Mouse (Mus musculus): ENCODE measurements around the gene Krba1. TPM values are rescaled to one million over a fixed set of nuclear protein-coding genes. Genes with fewer than 3 reads are reported as not detected.

Gene Krba1
- polyA plus RNA-seq, 1 experiment from 2014 or later: 10.1 TPM

- DNase-seq (ENCODE audit: low spot score): no peak
- Histone ChIP-seq H3K9ac (ENCODE audit: low read depth, low read length) (no peak overlapping the region), H3K36me3 (ENCODE audit: control insufficient read depth, insufficient read depth, low read length) (no peaks in the 10 kb centered on the region), H3K4me1 (replicated peaks; ENCODE audit: control insufficient read depth, insufficient read depth, low read length) (peaks cover 2% of the 10 kb centered on the region; the same call in 1 of the 2 replicates), H3K27me3 (replicated peaks; ENCODE audit: control insufficient read depth, insufficient read depth, low read length) (peaks cover 22% of the 10 kb centered on the region), H3K4me2 (no peak overlapping the region), H3K4me3 (ENCODE audit: low read depth, low read length) (no peak overlapping the region), H3K27ac (ENCODE audit: low read depth, low read length) (no peak overlapping the region), H3K9me3 (ENCODE audit: control insufficient read depth, low read length) (no peaks in the 10 kb centered on the region)
- ATAC-seq (replicated peaks; ENCODE audit: low FRiP score): no peak
- WGBS: 47% methylated on average over 7 of the region's 7 CpGs
Observed at GRCm38 (mm10) chr6:48448527-48448926, 53.1 kb downstream of the Krba1 start.

- Histone ChIP-seq H3K27ac (ENCODE audit: low read depth, low read length) (no peak overlapping the region), H3K4me3 (ENCODE audit: low read depth, low read length) (no peak overlapping the region), H3K9me3 (ENCODE audit: control insufficient read depth, low read length) (no peaks in the 10 kb centered on the region), H3K27me3 (replicated peaks; ENCODE audit: control insufficient read depth, insufficient read depth, low read length) (no peaks in the 10 kb centered on the region), H3K4me1 (replicated peaks; ENCODE audit: control insufficient read depth, insufficient read depth, low read length) (no peaks in the 10 kb centered on the region), H3K9ac (ENCODE audit: low read depth, low read length) (no peak overlapping the region), H3K4me2 (no peak overlapping the region), H3K36me3 (ENCODE audit: control insufficient read depth, insufficient read depth, low read length) (no peaks in the 10 kb centered on the region)
- ATAC-seq (replicated peaks; ENCODE audit: low FRiP score) (no peak), DNase-seq (ENCODE audit: low spot score) (no peak)
- WGBS: 73% methylated on average over 1 of the region's 1 CpGs
Observed at GRCm38 (mm10) chr6:48452151-48452550, 56.8 kb downstream of the Krba1 start.

- no peak overlapping the region for H3K27ac ChIP-seq (ENCODE audit: low read depth, low read length)
- no peak overlapping the region for H3K4me2 ChIP-seq
- H3K36me3 ChIP-seq (ENCODE audit: control insufficient read depth, insufficient read depth, low read length): no peaks in the 10 kb centered on the region
- no peaks in the 10 kb centered on the region for H3K9me3 ChIP-seq (ENCODE audit: control insufficient read depth, low read length)
- 64% methylated on average over 3 of the region's 3 CpGs for WGBS
- H3K4me1 ChIP-seq (replicated peaks; ENCODE audit: control insufficient read depth, insufficient read depth, low read length): no peaks in the 10 kb centered on the region
- H3K4me3 ChIP-seq (ENCODE audit: low read depth, low read length): no peak overlapping the region
- no peaks in the 10 kb centered on the region for H3K27me3 ChIP-seq (replicated peaks; ENCODE audit: control insufficient read depth, insufficient read depth, low read length)
- no peak for DNase-seq (ENCODE audit: low spot score)
- H3K9ac ChIP-seq (ENCODE audit: low read depth, low read length): no peak overlapping the region
- no peak for ATAC-seq (replicated peaks; ENCODE audit: low FRiP score)
Observed at GRCm38 (mm10) chr6:48452771-48453170, 57.4 kb downstream of the Krba1 start.

- ATAC-seq (replicated peaks; ENCODE audit: low FRiP score): no peak
Observed at GRCm38 (mm10) chr6:48464966-48465679, 69.7 kb downstream of the Krba1 start.

GRCm38 (mm10) chr6:48466715-48467114 is 71.3 kb downstream of the Krba1 start:
- Histone ChIP-seq H3K4me3 (ENCODE audit: low read depth, low read length) (no peak overlapping the region), H3K4me1 (replicated peaks; ENCODE audit: control insufficient read depth, insufficient read depth, low read length) (no peaks in the 10 kb centered on the region), H3K4me2 (no peak overlapping the region), H3K27ac (ENCODE audit: low read depth, low read length) (no peak overlapping the region), H3K9ac (ENCODE audit: low read depth, low read length) (no peak overlapping the region), H3K27me3 (replicated peaks; ENCODE audit: control insufficient read depth, insufficient read depth, low read length) (no peaks in the 10 kb centered on the region), H3K36me3 (ENCODE audit: control insufficient read depth, insufficient read depth, low read length) (no peaks in the 10 kb centered on the region), H3K9me3 (ENCODE audit: control insufficient read depth, low read length) (no peaks in the 10 kb centered on the region)
- 37% methylated on average over 6 of the region's 6 CpGs for WGBS
- DNase-seq (ENCODE audit: low spot score): no peak
- ATAC-seq (replicated peaks; ENCODE audit: low FRiP score): no peak; the same call in 1 of the 2 replicates

More at GRCm38 (mm10) chr6:48464966-48465679, 69.7 kb downstream of the Krba1 start:
- H3K4me2 ChIP-seq: no peak overlapping the region
- H3K9ac ChIP-seq (ENCODE audit: low read depth, low read length): no peak overlapping the region
- no peaks in the 10 kb centered on the region for H3K27me3 ChIP-seq (replicated peaks; ENCODE audit: control insufficient read depth, insufficient read depth, low read length)
- H3K9me3 ChIP-seq (ENCODE audit: control insufficient read depth, low read length): no peaks in the 10 kb centered on the region
- H3K4me1 ChIP-seq (replicated peaks; ENCODE audit: control insufficient read depth, insufficient read depth, low read length): no peaks in the 10 kb centered on the region
- H3K36me3 ChIP-seq (ENCODE audit: control insufficient read depth, insufficient read depth, low read length): no peaks in the 10 kb centered on the region
- H3K4me3 ChIP-seq (ENCODE audit: low read depth, low read length): no peak overlapping the region
- no peak overlapping the region for H3K27ac ChIP-seq (ENCODE audit: low read depth, low read length)
- DNase-seq (ENCODE audit: low spot score): no peak
- WGBS: 85% methylated on average over 13 of the region's 13 CpGs

GRCm38 (mm10) chr6:48467490-48467889 is 72.1 kb downstream of the Krba1 start:
- no peak for ATAC-seq (replicated peaks; ENCODE audit: low FRiP score)
- H3K27me3 ChIP-seq (replicated peaks; ENCODE audit: control insufficient read depth, insufficient read depth, low read length): no peaks in the 10 kb centered on the region
- H3K4me2 ChIP-seq: no peak overlapping the region
- H3K36me3 ChIP-seq (ENCODE audit: control insufficient read depth, insufficient read depth, low read length): no peaks in the 10 kb centered on the region
- no peaks in the 10 kb centered on the region for H3K4me1 ChIP-seq (replicated peaks; ENCODE audit: control insufficient read depth, insufficient read depth, low read length)
- no peak overlapping the region for H3K4me3 ChIP-seq (ENCODE audit: low read depth, low read length)
- H3K9me3 ChIP-seq (ENCODE audit: control insufficient read depth, low read length): no peaks in the 10 kb centered on the region
- WGBS: 72% methylated on average over 7 of the region's 7 CpGs
- no peak overlapping the region for H3K27ac ChIP-seq (ENCODE audit: low read depth, low read length)
- H3K9ac ChIP-seq (ENCODE audit: low read depth, low read length): no peak overlapping the region
- no peak for DNase-seq (ENCODE audit: low spot score)

Small RNA genes lying within 50 kb of the gene (microRNA-seq; reads per million reads assigned to microRNA genes)
- gene Gm24325 (ENCODE audit: borderline number of aligned reads): not detected

Other genes starting within 250 kb of the Krba1 start
- 5.3 and 6.9 TPM in 2 replicates for gene Zfp467, start 50.2 kb downstream of the Krba1 start, polyA plus RNA-seq (2014; fragmentation: Nextera tagmentation; extraction: Ambion mirVana)
- 0.05 and 0.16 TPM in 2 replicates for gene Sspo, start 52.6 kb downstream of the Krba1 start, polyA plus RNA-seq (2014; fragmentation: Nextera tagmentation; extraction: Ambion mirVana)
- 4.2 and 5.6 TPM in 2 replicates for gene Atp6v0e2, start 142.0 kb downstream of the Krba1 start, polyA plus RNA-seq (2014; fragmentation: Nextera tagmentation; extraction: Ambion mirVana)
- gene Lrrc61, start 159.2 kb downstream of the Krba1 start, polyA plus RNA-seq (2014; fragmentation: Nextera tagmentation; extraction: Ambion mirVana): 4.6 and 4.9 TPM in 2 replicates
- 9.0 and 9.7 TPM in 2 replicates for gene Rarres2, start 177.2 kb downstream of the Krba1 start, polyA plus RNA-seq (2014; fragmentation: Nextera tagmentation; extraction: Ambion mirVana)
- gene Gm45021, start 194.0 kb downstream of the Krba1 start, polyA plus RNA-seq (2014; fragmentation: Nextera tagmentation; extraction: Ambion mirVana): not detected in 2 replicates
- gene Repin1, start 198.3 kb downstream of the Krba1 start, polyA plus RNA-seq (2014; fragmentation: Nextera tagmentation; extraction: Ambion mirVana): 20.0 and 20.1 TPM in 2 replicates
- not detected in 2 replicates for gene Gm44965, start 198.4 kb downstream of the Krba1 start, polyA plus RNA-seq (2014; fragmentation: Nextera tagmentation; extraction: Ambion mirVana)
- 2.7 and 3.3 TPM in 2 replicates for gene Zfp775, start 206.5 kb downstream of the Krba1 start, polyA plus RNA-seq (2014; fragmentation: Nextera tagmentation; extraction: Ambion mirVana)
- gene AI854703, start 231.2 kb downstream of the Krba1 start, polyA plus RNA-seq (2014; fragmentation: Nextera tagmentation; extraction: Ambion mirVana): 0.40 and 0.45 TPM in 2 replicates